Mouse (Mus musculus) CH12.LX (cell line): Measurements from ENCODE around the gene Acad12. TPM values are rescaled to one million over a fixed set of nuclear protein-coding genes. Genes with fewer than 3 reads are reported as not detected.

Experiments
- DNase-seq: peaks from one replicate; pipeline ENCODE4 v3.0.0-alpha.2; 2013; ENCODE audit errors: extremely low read depth
- H3K27ac ChIP-seq: 2 replicates; pipeline ENCODE4 v1.5.1; 2012; ENCODE audit warnings: low read depth, mild to moderate bottlenecking, control low read depth, moderate library complexity; ENCODE audit not compliant: insufficient read depth
- H3K27me3 ChIP-seq: replicated peaks from 2 replicates; pipeline ENCODE3; 2012; ENCODE audit warnings: inconsistent platforms
- H3K36me3 ChIP-seq, 2 experiments: replicated peaks in 1 of 2; 2 replicates each; pipeline versions ENCODE3 to v1.6.1; 2012; ENCODE audit warnings: inconsistent platforms in 1 of 2, low read length in 1 of 2, mild to moderate bottlenecking in 1 of 2, mixed read lengths in 1 of 2, moderate library complexity in 1 of 2; ENCODE audit not compliant: control insufficient read depth in 1 of 2, insufficient read depth in 1 of 2
- H3K4me1 ChIP-seq, 2 experiments: 2 replicates each; pipeline ENCODE4 v1.6.1; 2012; ENCODE audit warnings: inconsistent platforms in 1 of 2, moderate library complexity in 1 of 2; ENCODE audit not compliant: insufficient read depth in 2 of 2, control insufficient read depth in 1 of 2
- H3K4me2 ChIP-seq: 2 replicates; pipeline ENCODE4 v1.6.1; 2012; ENCODE audit warnings: low read depth, mild to moderate bottlenecking, control low read depth; ENCODE audit not compliant: poor library complexity, insufficient read depth, severe bottlenecking
- H3K4me3 ChIP-seq, 3 experiments: fragments of 150-350 bp in 1 of 3; sonication (generic) in 1 of 3; replicated peaks in 1 of 3; 2 replicates each; pipeline versions ENCODE3 to v1.5.1; 2011 to 2012; ENCODE audit warnings: low read depth in 2 of 3, low read length in 2 of 3, mild to moderate bottlenecking in 2 of 3, moderate library complexity in 2 of 3, control low read depth in 1 of 3, improper control_type of control experiment in 1 of 3, inconsistent platforms in 1 of 3, mixed read lengths in 1 of 3; ENCODE audit not compliant: poor library complexity in 1 of 3
- H3K79me2 ChIP-seq: replicated peaks from 2 replicates; pipeline ENCODE4 v1.6.1; 2012; ENCODE audit warnings: mild to moderate bottlenecking, moderate library complexity; ENCODE audit not compliant: control insufficient read depth, poor library complexity, insufficient read depth, severe bottlenecking; ENCODE audit errors: extremely low read depth
- H3K9ac ChIP-seq: 2 replicates; pipeline ENCODE4 v1.6.1; 2012; ENCODE audit warnings: low read depth, mild to moderate bottlenecking, control low read depth, moderate library complexity; ENCODE audit not compliant: insufficient read depth
- H3K9me3 ChIP-seq: replicated peaks from 2 replicates; pipeline ENCODE3; 2012; ENCODE audit warnings: low read length, inconsistent platforms, mixed read lengths
- BHLHE40 ChIP-seq: IDR thresholded peaks from 2 replicates; pipeline ENCODE4 v1.6.1; 2011; ENCODE audit warnings: mild to moderate bottlenecking, low read depth, low read length, improper control_type of control experiment
- CHD1 ChIP-seq: IDR thresholded peaks from 2 replicates; pipeline ENCODE4 v1.6.1; 2012; ENCODE audit warnings: low read depth, low read length, improper control_type of control experiment, inconsistent platforms
- CHD2 ChIP-seq: IDR thresholded peaks from 2 replicates; pipeline ENCODE4 v1.6.1; 2011; ENCODE audit warnings: low read length, improper control_type of control experiment
- CTCF ChIP-seq, 2 experiments: IDR thresholded peaks in 1 of 2; conservative IDR thresholded peaks in 1 of 2; 2 replicates each; pipeline ENCODE4 v1.5.1; 2011 to 2012; ENCODE audit warnings: low read depth in 2 of 2, low read length in 2 of 2, improper control_type of control experiment in 1 of 2, inconsistent platforms in 1 of 2, mild to moderate bottlenecking in 1 of 2, moderate library complexity in 1 of 2
- ELF1 ChIP-seq: IDR thresholded peaks from 2 replicates; pipeline ENCODE4 v1.6.1; 2014; ENCODE audit warnings: low read depth, mild to moderate bottlenecking, inconsistent platforms, low read length, improper control_type of control experiment
- ETS1 ChIP-seq: conservative IDR thresholded peaks from 2 replicates; pipeline ENCODE4 v1.6.1; 2012; ENCODE audit warnings: low read depth, mild to moderate bottlenecking, inconsistent platforms, low read length, improper control_type of control experiment, moderate library complexity
- GABPA ChIP-seq: IDR thresholded peaks from 2 replicates; pipeline ENCODE4 v1.6.1; 2012; ENCODE audit warnings: low read depth, low read length, improper control_type of control experiment, inconsistent platforms; ENCODE audit not compliant: insufficient replicate concordance
- HCFC1 ChIP-seq: IDR thresholded peaks from 2 replicates; pipeline ENCODE4 v1.6.1; 2012; ENCODE audit warnings: low read depth, mild to moderate bottlenecking, inconsistent platforms, low read length, improper control_type of control experiment
- IRF4 ChIP-seq: IDR thresholded peaks from 2 replicates; pipeline ENCODE4 v1.6.1; 2014; ENCODE audit warnings: low read depth, mild to moderate bottlenecking, inconsistent platforms, low read length, improper control_type of control experiment
- JUN ChIP-seq: IDR thresholded peaks from 2 replicates; pipeline ENCODE4 v1.6.1; 2011; ENCODE audit warnings: low read depth, mild to moderate bottlenecking, low read length, improper control_type of control experiment, moderate library complexity; ENCODE audit not compliant: insufficient read depth
- KAT2A ChIP-seq: IDR thresholded peaks from 2 replicates; pipeline ENCODE4 v1.6.1; 2012; ENCODE audit warnings: low read length, improper control_type of control experiment, inconsistent platforms; ENCODE audit not compliant: insufficient replicate concordance
- MAFK ChIP-seq: IDR thresholded peaks from 2 replicates; pipeline ENCODE4 v1.6.1; 2011; ENCODE audit warnings: low read length, improper control_type of control experiment; ENCODE audit not compliant: insufficient replicate concordance
- MAX ChIP-seq: IDR thresholded peaks from 2 replicates; pipeline ENCODE4 v1.6.1; 2011; ENCODE audit warnings: low read length, improper control_type of control experiment
- MXI1 ChIP-seq: IDR thresholded peaks from 2 replicates; pipeline ENCODE4 v1.6.1; 2011; ENCODE audit warnings: mild to moderate bottlenecking, low read depth, low read length, improper control_type of control experiment
- MYC ChIP-seq: IDR thresholded peaks from 2 replicates; pipeline ENCODE4 v1.6.1; 2011; ENCODE audit warnings: low read depth, mild to moderate bottlenecking, improper control_type of control experiment, low read length
- NELFE ChIP-seq: IDR thresholded peaks from 2 replicates; pipeline ENCODE4 v1.6.1; 2011; ENCODE audit warnings: low read depth, low read length, improper control_type of control experiment
- NRF1 ChIP-seq: IDR thresholded peaks from 2 replicates; pipeline ENCODE4 v1.6.1; 2014; ENCODE audit warnings: low read depth, mild to moderate bottlenecking, inconsistent platforms, low read length, improper control_type of control experiment, moderate library complexity
- PAX5 ChIP-seq: IDR thresholded peaks from 2 replicates; pipeline ENCODE4 v1.6.1; 2012; ENCODE audit warnings: low read length, inconsistent platforms, mixed read lengths
- POLR2AphosphoS2 ChIP-seq: IDR thresholded peaks from 2 replicates; pipeline ENCODE4 v1.6.1; 2011; ENCODE audit warnings: low read depth, low read length, improper control_type of control experiment
- RAD21 ChIP-seq: IDR thresholded peaks from 2 replicates; pipeline ENCODE4 v1.6.1; 2011; ENCODE audit warnings: low read depth, mild to moderate bottlenecking, low read length, improper control_type of control experiment, moderate library complexity
- SMC3 ChIP-seq: IDR thresholded peaks from 2 replicates; pipeline ENCODE4 v1.6.1; 2011; ENCODE audit warnings: low read depth, low read length, improper control_type of control experiment
- TBP ChIP-seq: conservative IDR thresholded peaks from 2 replicates; pipeline ENCODE4 v1.6.1; 2011; ENCODE audit warnings: low read depth, low read length, improper control_type of control experiment
- UBTF ChIP-seq: IDR thresholded peaks from 2 replicates; pipeline ENCODE4 v1.6.1; 2012; ENCODE audit warnings: low read depth, mild to moderate bottlenecking, inconsistent platforms, low read length, improper control_type of control experiment, moderate library complexity
- USF2 ChIP-seq: conservative IDR thresholded peaks from 2 replicates; pipeline ENCODE4 v1.6.1; 2011; ENCODE audit warnings: low read depth, low read length, improper control_type of control experiment
- ZC3H11A ChIP-seq: IDR thresholded peaks from 2 replicates; pipeline ENCODE4 v1.6.1; 2012; ENCODE audit warnings: low read depth, mild to moderate bottlenecking, inconsistent platforms, low read length, improper control_type of control experiment
- ZMIZ1 ChIP-seq: IDR thresholded peaks from 2 replicates; pipeline ENCODE4 v1.6.1; 2012; ENCODE audit warnings: low read depth, mild to moderate bottlenecking, inconsistent platforms, low read length, improper control_type of control experiment
- dilution Hi-C: fragments of 300-500 bp; cut with MboI; formaldehyde crosslinking; loops from 2 replicates; pipeline ENCODE4 v1.14.3; 2020; ENCODE audit warnings: low sequenced_read_pairs; ENCODE audit not compliant: extremely low pct_unique_long_range_greater_than_20kb, extremely low pct_ligation_motif_present
- in situ Hi-C: fragments of 300-500 bp; cut with MboI; formaldehyde crosslinking; loops from 3 replicates; pipeline ENCODE4 v1.14.3; 2019; ENCODE audit warnings: low sequenced_read_pairs, low pct_ligation_motif_present, low pct_unique_long_range_greater_than_20kb, mixed read lengths
- polyA plus RNA-seq: library from polyadenylated mRNA; unstranded; fragments of >175 nt; gene quantifications from 2 replicates; pipeline ENCODE4 v1.2.1, GENCODE M21; 2012; ENCODE audit warnings: low read depth; ENCODE audit not compliant: insufficient read length
- total RNA-seq, 2 experiments: library from RNA; depleted of rRNA; stranded (reverse); fragments of 300-350 nt in 1 of 2; fragments of >200 nt in 1 of 2; gene quantifications; 2 replicates each; pipeline ENCODE4 v1.2.3; 2012 to 2014

Gene Acad12
- total and polyA plus RNA-seq, 3 experiments: 1.9 to 4.1 (median 2.3) TPM

DNA sequence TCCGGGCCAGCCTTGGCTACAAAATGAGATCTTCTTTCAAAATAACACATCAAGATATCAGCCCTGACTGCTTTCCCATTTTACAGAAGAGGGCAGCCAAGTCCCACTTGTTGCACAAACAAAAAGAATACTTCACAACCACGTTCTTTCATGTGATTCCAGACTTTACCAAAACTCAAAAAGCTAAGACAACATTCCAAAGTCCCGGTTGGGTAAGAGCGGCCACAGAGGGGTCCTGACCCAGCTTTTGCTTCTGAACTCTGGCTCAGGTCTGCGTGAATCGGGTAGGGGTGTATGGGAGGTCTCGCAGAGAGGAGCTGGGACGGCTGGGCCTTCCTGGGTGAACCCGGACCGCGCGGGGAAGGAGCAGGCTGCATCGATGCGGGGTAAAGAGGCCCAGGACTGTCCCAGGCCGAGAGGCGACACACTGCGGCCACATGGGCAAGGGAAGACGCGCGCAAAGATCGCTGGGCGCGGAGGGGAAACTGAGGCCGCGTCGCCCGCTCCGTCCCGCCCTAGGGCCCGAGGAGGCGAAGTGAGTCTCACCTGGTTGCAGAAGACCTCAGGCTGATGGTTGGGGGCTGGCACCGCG is 25.8 kb downstream of the Acad12 start:
- no peak overlapping the region for H3K27ac ChIP-seq
- dilution Hi-C loops: no loop called here
- in situ Hi-C loops: no loop called here
- TF ChIP-seq RAD21 (no peak), JUN (no peak), ZC3H11A (no peak), MYC (no peak), HCFC1 (no peak), CHD2 (no peak), GABPA (no peak), ZMIZ1 (no peak), BHLHE40 (no peak), USF2 (no peak), PAX5 (no peak), POLR2AphosphoS2 (no peak), NRF1 (no peak), ELF1 (no peak), SMC3 (no peak), UBTF (no peak), CHD1 (no peak), CTCF (conservative IDR thresholded peaks at IDR 0.05 in 1 of 2, IDR thresholded peaks at IDR 0.05 in 1 of 2; ENCODE audit: low read depth in 2 of 2, low read length in 2 of 2) (no peak), MAFK (no peak), MXI1 (no peak)
- peak overlapping the region; percentile 67 for H3K4me2 ChIP-seq
- no peaks in the 10 kb centered on the region for H3K9me3 ChIP-seq
- no peak for DNase-seq
- H3K4me3 ChIP-seq: peak overlapping the region; percentile 53 to 87 (median 69)
- no peaks in the 10 kb centered on the region for H3K79me2 ChIP-seq
- peaks cover 0 to 18% of the 10 kb centered on the region in 2 experiments for H3K36me3 ChIP-seq
- H3K9ac ChIP-seq: peak overlapping the region; percentile 41
- H3K4me1 ChIP-seq: peaks cover 5 to 33% of the 10 kb centered on the region in 2 experiments; a peak in 3 of 4 replicates
- no peaks in the 10 kb centered on the region for H3K27me3 ChIP-seq

DNA sequence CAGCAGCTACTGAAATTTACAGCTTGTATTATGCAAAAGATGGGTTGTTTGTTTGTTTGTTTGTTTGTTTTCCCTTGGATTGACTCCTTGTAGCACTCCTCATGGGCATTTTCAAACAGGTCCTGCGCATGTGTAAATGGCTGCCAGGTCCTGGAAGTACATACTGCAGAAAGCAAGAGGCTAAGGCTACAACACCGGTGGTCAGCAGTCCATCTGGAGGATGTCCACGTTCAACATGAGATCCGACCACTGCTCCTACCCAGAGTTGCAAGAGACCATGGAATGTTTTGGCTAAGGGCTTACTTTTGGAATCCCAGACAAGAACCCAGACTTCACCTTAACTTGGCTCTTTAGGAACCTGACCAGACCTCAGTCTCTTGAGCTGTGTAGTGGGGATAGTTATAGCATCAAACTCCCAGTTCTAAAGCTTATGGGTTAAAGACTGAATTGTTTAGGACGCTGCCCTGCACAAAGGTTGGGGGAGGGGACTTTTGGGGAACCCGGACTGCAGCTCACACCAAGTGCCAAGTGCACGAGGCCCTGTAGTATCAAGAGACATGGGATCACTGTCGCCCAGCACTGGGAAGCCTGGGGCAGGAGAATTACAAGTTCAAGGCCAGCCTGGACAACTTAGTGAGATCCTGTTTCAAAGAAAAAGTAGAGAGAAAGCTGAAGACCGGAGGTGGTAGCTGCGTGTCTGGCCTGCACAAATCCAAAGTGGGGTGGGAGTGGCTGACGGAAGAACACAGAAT is 26.5 kb downstream of the Acad12 start:
- no peak overlapping the region for H3K27ac ChIP-seq
- peak overlapping the region; percentile 41; the same call in 1 of the 2 replicates for H3K9ac ChIP-seq
- H3K4me2 ChIP-seq: peak overlapping the region; percentile 67; the same call in 1 of the 2 replicates
- peaks cover 3 to 31% of the 10 kb centered on the region in 2 experiments; a peak in 2 of 4 replicates for H3K4me1 ChIP-seq
- H3K9me3 ChIP-seq: no peaks in the 10 kb centered on the region
- dilution Hi-C loops: no loop called here
- peaks cover 0 to 18% of the 10 kb centered on the region in 2 experiments for H3K36me3 ChIP-seq
- H3K4me3 ChIP-seq: peak overlapping the region; percentile 53 to 87 (median 69)
- no peaks in the 10 kb centered on the region for H3K79me2 ChIP-seq
- in situ Hi-C loops: no loop called here
- no peak for DNase-seq
- no peaks in the 10 kb centered on the region for H3K27me3 ChIP-seq
- TF ChIP-seq CTCF (conservative IDR thresholded peaks at IDR 0.05 in 1 of 2, IDR thresholded peaks at IDR 0.05 in 1 of 2; ENCODE audit: low read depth in 2 of 2, low read length in 2 of 2): no peak
- no peak for TF ChIP-seq HCFC1
- no peak for TF ChIP-seq NELFE
- TF ChIP-seq ETS1: no peak
- TF ChIP-seq MAX: no peak
- TF ChIP-seq IRF4: no peak
- no peak for TF ChIP-seq RAD21
- no peak for TF ChIP-seq UBTF
- TF ChIP-seq CHD1: no peak
- TF ChIP-seq ELF1: no peak
- TF ChIP-seq KAT2A: no peak
- no peak for TF ChIP-seq TBP
- no peak for TF ChIP-seq ZC3H11A
- no peak for TF ChIP-seq BHLHE40
